Mouse (Mus musculus) heart, postnatal 36 days (tissue): ENCODE data around the gene Elovl7. TPM values are rescaled to one million over a fixed set of nuclear protein-coding genes. Genes with fewer than 3 reads are reported as not detected.

Source experiments
- DNase-seq, 2 experiments: peaks; one replicate each; pipeline ENCODE4 v3.0.0; 2021 to 2022
- intact Hi-C: fragments of 180-260 bp; cut with DNase I; formaldehyde crosslinking; loops from one replicate; pipeline ENCODE4 v1.15.1; 2025
- total RNA-seq, 2 experiments: library from RNA; stranded (reverse); gene quantifications; 2 replicates each; pipeline ENCODE4 v1.2.3; 2021

Gene Elovl7
- total RNA-seq, 2 experiments from 2014 or later = 0.14 to 0.33 TPM

GRCm38 (mm10) chr13:108229634-108230330 lies 15.6 kb downstream of the Elovl7 start:
- intact Hi-C loops = no loop called here

DNA sequence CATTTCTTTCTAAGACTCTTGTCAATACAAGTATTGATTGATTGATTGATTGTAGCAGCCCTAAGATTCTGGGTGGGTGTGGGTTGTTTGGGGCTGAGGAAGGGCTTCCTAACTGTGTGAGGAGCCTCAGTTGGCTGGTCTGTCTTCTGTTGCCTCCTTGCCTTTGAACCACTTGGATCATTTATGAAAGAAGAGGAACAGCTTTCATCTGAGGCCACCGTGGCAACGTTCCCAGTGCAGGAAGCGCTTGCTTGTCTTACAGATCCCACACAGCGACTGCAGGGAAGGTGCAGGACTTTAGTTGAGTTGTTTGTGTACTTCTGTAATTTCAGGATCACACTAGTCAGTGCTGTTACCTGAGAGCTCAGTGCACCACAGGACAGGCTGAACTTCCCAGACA lies 25.8 kb downstream of the Elovl7 start:
- intact Hi-C loops = no loop called here
- no peak for DNase-seq

More at GRCm38 (mm10) chr13:108229634-108230330, 15.6 kb downstream of the Elovl7 start:
- DNase-seq = no peak

DNA sequence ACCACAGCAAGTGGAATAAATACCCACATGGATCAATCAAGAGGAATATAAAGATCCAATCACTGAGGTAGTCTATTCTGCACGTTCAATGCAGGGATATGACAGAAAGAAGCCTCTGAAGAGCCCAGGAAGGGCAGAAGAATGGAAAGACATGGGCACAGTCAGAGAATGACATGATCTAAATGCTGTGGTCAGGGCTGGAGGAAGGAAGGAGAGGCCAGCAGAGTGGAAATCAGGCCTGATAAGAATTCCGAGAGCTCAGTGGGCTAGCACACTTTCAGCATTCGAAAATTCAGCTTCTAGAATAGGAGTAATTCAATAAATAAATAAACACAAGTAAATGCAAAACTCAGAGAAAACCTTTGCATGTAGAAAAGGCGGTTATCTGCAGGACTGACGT lies 27.5 kb downstream of the Elovl7 start:
- DNase-seq = no peak
- intact Hi-C loops = no loop called here

GRCm38 (mm10) chr13:108245086-108245697 lies 31.0 kb downstream of the Elovl7 start:
- intact Hi-C loops = no loop called here
- peak in 1 of 2 experiments; percentile 1 for DNase-seq

- intact Hi-C loops = no loop called here
Observed at GRCm38 (mm10) chr13:108251106-108251505, 36.9 kb downstream of the Elovl7 start.

DNA sequence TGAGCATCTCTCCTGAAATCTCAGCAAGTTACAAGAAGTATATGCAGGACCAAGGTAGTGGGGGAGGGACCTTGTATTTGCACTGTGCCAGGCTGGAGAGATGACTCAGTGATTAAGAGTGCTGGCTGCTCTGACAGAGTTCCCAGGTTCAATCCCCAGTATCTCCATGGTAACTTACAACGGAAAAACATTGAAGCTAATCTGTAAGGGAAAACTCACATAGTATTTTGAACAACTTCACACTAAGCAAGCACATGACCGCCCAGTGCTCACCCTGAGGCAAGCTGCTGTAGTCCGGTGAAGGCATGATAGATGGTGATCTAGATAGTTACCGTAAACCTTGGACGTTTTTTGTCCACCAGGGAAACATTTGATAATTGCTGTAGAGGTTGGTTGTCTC lies 39.8 kb downstream of the Elovl7 start:
- intact Hi-C loops = no loop called here

More at GRCm38 (mm10) chr13:108251106-108251505, 36.9 kb downstream of the Elovl7 start:
- no peak for DNase-seq

GRCm38 (mm10) chr13:108263042-108263441 lies 48.8 kb downstream of the Elovl7 start:
- intact Hi-C loops = no loop called here
- DNase-seq = no peak

More for the DNA sequence above, 39.8 kb downstream of the Elovl7 start:
- no peak for DNase-seq

DNA sequence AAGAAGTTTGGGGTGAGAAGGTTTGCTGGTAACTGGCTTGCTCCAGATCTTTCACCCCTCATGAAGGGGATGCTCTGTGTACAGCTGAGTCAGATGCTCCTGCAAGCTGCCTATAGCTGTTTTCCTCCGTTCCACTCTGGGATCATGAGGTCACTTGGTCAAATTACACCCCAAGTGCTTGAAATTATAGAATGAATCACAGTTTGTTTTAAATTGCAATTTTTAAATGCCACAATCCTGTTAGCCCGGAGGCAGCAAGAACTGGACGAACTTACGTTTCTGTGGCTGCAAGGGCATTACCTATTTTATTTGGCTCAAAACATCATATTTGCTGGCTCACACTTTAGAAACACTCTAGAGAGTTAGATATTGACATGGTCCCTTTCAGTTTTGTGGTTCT lies 51.2 kb downstream of the Elovl7 start:
- intact Hi-C loops = no loop called here
- DNase-seq = no peak

- intact Hi-C loops = no loop called here
- DNase-seq = no peak
Observed at GRCm38 (mm10) chr13:108267841-108268634, 53.8 kb downstream of the Elovl7 start.

- intact Hi-C loops = loop anchor here (5.0 kb wide), 1 partner anchor 51 kb away; no protein-coding TSS in a partner anchor
- no peak for DNase-seq
Observed at GRCm38 (mm10) chr13:108271458-108272148, 57.4 kb downstream of the Elovl7 start.

GRCm38 (mm10) chr13:108272332-108272731 lies 58.1 kb downstream of the Elovl7 start:
- DNase-seq = no peak
- intact Hi-C loops = loop anchor here (5.0 kb wide), 1 partner anchor 50 kb away; no protein-coding TSS in a partner anchor

DNA sequence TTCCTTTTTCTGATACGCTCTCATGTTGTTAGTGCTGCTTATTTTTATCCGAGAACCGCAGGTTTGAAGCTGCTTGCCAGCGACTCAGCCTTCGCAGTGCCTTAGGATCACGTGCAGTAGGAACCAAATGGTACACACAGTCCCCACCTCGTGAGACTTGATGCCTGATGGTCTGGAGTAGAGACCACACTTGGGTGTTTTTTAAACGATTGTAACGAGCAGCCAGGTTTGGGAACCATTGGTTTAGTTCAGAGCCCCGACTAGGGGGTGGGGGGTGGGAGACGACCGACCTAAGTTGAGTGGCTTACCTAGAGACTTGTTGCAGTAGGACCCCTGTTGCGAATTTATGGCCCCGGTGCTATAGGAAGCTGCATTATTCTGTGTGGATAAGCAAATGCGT lies 58.8 kb downstream of the Elovl7 start:
- intact Hi-C loops = loop anchor here (5.0 kb wide), 1 partner anchor 49 kb away; no protein-coding TSS in a partner anchor
- no peak for DNase-seq

GRCm38 (mm10) chr13:108273456-108273855 lies 59.3 kb downstream of the Elovl7 start:
- DNase-seq = no peak
- intact Hi-C loops = loop anchor here (5.0 kb wide), 1 partner anchor 49 kb away; no protein-coding TSS in a partner anchor

DNA sequence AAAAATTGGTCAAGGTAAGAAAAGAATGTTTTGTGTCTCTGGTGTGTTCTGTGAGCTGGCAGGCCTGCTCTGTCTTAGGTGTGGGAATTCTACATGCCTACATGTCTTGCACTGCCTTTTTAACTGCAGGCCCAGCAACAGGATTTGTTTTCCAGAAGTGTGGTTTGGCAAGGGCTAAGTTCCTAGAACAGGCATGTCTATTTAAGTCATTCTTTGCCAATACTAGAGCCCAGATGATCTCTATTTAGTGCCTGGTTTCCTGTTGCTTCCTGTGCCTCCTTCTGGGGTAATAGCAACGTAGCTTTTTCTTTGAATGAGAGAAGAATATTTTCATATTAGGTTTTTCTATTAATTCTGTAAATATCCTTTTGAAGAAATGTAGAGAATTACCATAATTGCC lies 62.4 kb downstream of the Elovl7 start:
- DNase-seq = no peak
- intact Hi-C loops = no loop called here

DNA sequence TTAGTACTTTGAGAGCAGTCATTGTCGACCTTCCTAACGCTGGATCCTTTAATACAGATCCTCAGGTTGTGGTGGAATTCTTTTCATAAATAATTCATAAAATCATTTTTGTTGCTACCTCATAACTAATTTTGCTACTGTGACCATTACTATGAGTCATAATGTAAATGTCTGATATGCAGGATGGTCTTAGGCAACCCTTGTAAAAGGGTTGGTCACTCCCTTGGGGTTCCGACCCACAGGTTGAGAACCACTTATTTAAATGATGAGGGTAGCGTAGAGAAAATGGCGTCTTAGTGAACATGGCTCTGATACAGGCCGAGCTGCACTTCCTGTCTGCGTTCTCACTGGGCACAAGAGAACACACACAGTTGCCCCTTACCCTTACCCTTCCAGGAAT lies 63.1 kb downstream of the Elovl7 start:
- intact Hi-C loops = no loop called here
- no peak for DNase-seq

DNA sequence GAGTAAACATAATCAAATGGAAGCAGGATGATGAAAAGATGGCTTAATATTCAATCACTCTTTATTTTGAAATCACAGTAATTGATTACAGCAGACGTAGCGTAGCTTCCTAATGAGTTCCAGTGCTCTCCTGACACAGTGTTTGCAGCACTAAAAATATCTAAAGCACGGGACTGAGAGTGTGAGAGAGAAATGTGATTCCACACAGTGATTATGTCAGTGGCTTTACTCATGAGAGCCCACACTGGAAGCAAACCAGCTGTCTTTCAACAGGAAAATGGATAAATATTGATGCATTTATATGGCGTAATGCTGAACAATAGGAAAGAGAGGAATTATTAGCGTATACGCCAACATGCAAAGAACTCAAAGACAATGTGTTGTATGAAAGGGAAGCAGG lies 64.4 kb downstream of the Elovl7 start:
- intact Hi-C loops = no loop called here
- DNase-seq = no peak

DNA sequence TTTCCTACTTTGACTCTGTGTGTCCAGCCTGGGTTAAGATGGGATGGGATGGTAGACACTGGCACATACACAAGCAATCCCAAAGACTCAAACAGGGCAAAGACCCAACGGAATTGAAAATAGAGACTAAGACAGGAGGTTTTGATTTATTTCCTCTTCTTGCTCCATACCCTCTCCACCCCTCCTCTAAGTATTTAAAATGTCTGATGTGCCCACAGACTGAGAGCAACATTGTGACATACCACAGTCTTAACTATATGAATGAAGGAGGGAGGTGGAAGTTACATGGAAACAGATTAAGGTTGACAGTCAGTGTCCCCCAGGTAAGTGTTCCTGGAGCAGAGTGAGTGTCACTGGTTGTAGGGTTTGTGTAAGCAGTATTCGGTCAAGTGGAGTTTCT lies 70.1 kb downstream of the Elovl7 start:
- no peak for DNase-seq
- intact Hi-C loops = no loop called here

GRCm38 (mm10) chr13:108287953-108288352 lies 73.7 kb downstream of the Elovl7 start:
- DNase-seq = no peak
- intact Hi-C loops = no loop called here

GRCm38 (mm10) chr13:108289436-108289835 lies 75.2 kb downstream of the Elovl7 start:
- intact Hi-C loops = no loop called here

DNA sequence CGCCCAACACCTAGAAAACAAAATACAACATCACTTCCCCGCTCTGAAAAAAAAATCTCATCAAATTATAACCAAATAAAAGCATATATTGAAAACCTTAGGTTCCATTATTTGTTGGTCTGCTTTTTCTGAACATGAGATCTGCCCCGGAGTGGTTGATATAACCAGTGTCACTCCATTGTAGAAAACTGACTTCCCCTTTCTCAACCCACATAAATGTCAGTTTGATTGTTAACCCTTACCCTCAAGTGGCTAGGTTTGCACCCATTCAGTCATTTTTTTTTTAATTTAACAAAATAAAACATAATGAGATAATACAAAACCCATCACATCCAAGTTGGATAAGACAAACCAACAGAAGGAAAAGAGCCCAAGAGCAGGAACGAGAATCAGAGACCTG lies 76.1 kb downstream of the Elovl7 start:
- intact Hi-C loops = no loop called here
- no peak for DNase-seq

More at GRCm38 (mm10) chr13:108289436-108289835, 75.2 kb downstream of the Elovl7 start:
- no peak for DNase-seq
